Mouse (Mus musculus) stomach, postnatal 0 days (tissue): ENCODE data around the gene Fam181a.

ENCODE experiments used
- CTCF ChIP-seq: IDR thresholded peaks from 2 replicates; pipeline ENCODE4 v1.5.1; 2016; ENCODE audit warnings: antibody characterized with exemption, low read depth, mild to moderate bottlenecking, moderate library complexity
- EP300 ChIP-seq: optimal IDR thresholded peaks from 2 replicates; pipeline ENCODE3; 2016; ENCODE audit warnings: antibody characterized with exemption

DNA sequence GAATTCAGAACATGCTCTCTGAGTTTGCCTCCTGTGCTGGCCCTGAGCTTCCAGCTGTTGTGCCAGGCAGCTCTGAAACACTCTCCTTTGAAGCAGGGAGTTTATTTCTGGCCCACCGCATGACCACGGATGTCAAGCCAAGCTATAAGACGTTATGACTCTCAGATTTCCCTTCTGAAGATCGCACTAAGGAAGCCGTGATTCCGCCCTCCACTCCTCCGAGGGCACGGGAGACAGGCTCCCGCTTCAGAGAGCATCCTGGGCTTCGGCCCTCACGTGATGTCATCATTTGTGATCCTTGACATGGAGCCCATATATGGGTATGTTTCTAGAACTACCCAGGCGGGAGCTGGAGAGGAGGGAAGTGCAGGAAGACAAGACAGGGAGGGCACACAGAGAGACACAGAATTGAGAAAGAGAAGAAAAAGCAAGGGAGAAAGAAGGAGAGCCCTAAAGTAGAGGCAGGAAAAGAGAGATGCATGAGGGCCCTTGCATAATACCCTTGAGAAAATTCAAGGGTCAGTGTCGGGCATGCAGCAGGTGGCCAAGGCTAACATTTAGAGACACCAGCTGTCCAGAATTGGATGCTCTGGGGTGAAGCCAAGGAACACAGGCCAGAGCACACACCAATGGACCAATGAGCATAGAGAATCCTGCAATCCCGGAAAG, 45.1 kb downstream of the Fam181a start, which contains the start of gene Asb2:
- no peak for TF ChIP-seq EP300
- TF ChIP-seq CTCF, result no peak
